Mouse (Mus musculus) duodenum, adult 2 months (tissue): ENCODE measurements around the gene Olfr715b. TPM values are rescaled to one million over a fixed set of nuclear protein-coding genes. Genes with fewer than 3 reads are reported as not detected.

ENCODE experiments used
- polyA plus RNA-seq: library from polyadenylated mRNA; depleted of rRNA; stranded (reverse); fragments of >200 nt; gene quantifications from 2 replicates; pipeline ENCODE4 v1.2.3, GENCODE M21; 2012; ENCODE audit warnings: low replicate concordance; rRNA removed

The Olfr715b gene
- polyA plus RNA-seq: not detected in 2 replicates

GRCm38 (mm10) chr7:107110269-107110668 lies at the start of gene Olfr715b:
TSS of gene Olfr715b (minus strand) at chr7:107110369.

GRCm38 (mm10) chr7:107138027-107138426 lies 27.9 kb upstream of the Olfr715b start, which contains the start of gene Olfr716:
TSS of gene Olfr716 (plus strand) at chr7:107138327.

GRCm38 (mm10) chr7:107130983-107131382 lies 20.8 kb upstream of the Olfr715b start, which contains the start of gene Olfr715:
TSS of gene Olfr715 (minus strand) at chr7:107131083.

GRCm38 (mm10) chr7:107092920-107093319 lies 17.2 kb downstream of the Olfr715b start, which contains the start of gene Olfr17:
TSS of gene Olfr17 (plus strand) at chr7:107093220.

GRCm38 (mm10) chr7:107070681-107071080 lies 39.5 kb downstream of the Olfr715b start, which contains the start of gene Olfr714:
TSS of gene Olfr714 (plus strand) at chr7:107070981.

Other genes with a start within 250 kb of the Olfr715b start
- not detected in 2 replicates for gene Olfr704, start 247.2 kb downstream of the Olfr715b start, polyA plus RNA-seq
- gene Olfr705, start 233.5 kb downstream of the Olfr715b start, polyA plus RNA-seq: not detected in 2 replicates
- not detected in 2 replicates for gene Olfr706, start 222.2 kb downstream of the Olfr715b start, polyA plus RNA-seq
- not detected in 2 replicates for gene Olfr707, start 209.1 kb downstream of the Olfr715b start, polyA plus RNA-seq
- gene Olfr1532-ps1, start 202.4 kb downstream of the Olfr715b start, polyA plus RNA-seq: not detected in 2 replicates
- not detected in 2 replicates for gene Olfr709-ps1, start 178.2 kb downstream of the Olfr715b start, polyA plus RNA-seq
- gene Olfr710, start 162.1 kb downstream of the Olfr715b start, polyA plus RNA-seq: not detected in 2 replicates
- not detected in 2 replicates for gene Olfr6, start 146.4 kb downstream of the Olfr715b start, polyA plus RNA-seq
- not detected in 2 replicates for gene Olfr711, start 134.9 kb downstream of the Olfr715b start, polyA plus RNA-seq
- not detected in 2 replicates for gene Olfr2, start 104.3 kb downstream of the Olfr715b start, polyA plus RNA-seq
- gene Olfr713, start 79.2 kb downstream of the Olfr715b start, polyA plus RNA-seq: not detected in 2 replicates
- not detected in 2 replicates for gene Olfr714, start 39.4 kb downstream of the Olfr715b start, polyA plus RNA-seq
- gene Olfr17, start 17.1 kb downstream of the Olfr715b start, polyA plus RNA-seq: not detected in 2 replicates
- not detected in 2 replicates for gene Olfr715, start 20.7 kb upstream of the Olfr715b start, polyA plus RNA-seq
- not detected in 2 replicates for gene Olfr716, start 28.0 kb upstream of the Olfr715b start, polyA plus RNA-seq
- not detected in 2 replicates for gene Nlrp14, start 56.6 kb upstream of the Olfr715b start, polyA plus RNA-seq
- not detected in 2 replicates for gene Rbmxl2, start 99.1 kb upstream of the Olfr715b start, polyA plus RNA-seq